Mouse (Mus musculus): Measurements from ENCODE around the gene Spatc1l.
A peak's percentile ranks its signal among the peaks of the same experiment; 100 is the strongest.

Gene Spatc1l

GRCm38 (mm10) chr10:76561972-76562371, at the start of gene Spatc1l:
TSS of gene Spatc1l (plus strand) at chr10:76562272.
- DNase-seq (ENCODE audit: extremely low spot score, low read depth, low spot score) = no peak

DNA sequence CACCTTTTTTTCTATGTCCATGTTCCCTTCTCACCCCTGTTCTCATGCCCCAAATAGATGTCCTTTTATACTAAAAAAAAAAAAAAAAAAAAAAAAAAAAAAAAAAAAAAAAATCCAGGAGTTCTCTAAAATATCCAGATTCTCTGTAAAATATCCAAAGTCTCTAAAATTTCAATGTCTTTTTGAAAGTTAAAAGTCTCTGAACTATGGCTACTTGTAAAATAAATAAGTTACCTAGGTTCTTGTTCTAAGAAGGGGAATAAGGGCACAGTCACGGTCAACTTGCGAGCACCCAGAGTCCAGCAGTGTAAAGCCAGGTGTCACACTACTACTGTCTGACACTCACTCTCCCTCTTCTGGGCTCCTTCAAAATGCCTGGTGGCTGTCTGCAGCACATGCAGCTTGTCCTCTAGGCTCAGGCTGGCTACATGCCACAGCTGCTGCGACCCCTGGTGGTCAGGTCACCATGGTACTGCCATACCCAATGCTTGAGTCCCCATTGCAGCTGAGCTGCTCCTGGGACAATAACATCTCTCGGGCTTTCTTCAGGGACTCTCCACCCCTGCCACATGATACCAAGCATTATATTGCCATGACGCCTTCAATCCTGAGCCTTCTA, 49.0 kb upstream of the Spatc1l start:
- DNase-seq (ENCODE audit: extremely low spot score, low read depth, low spot score) = peak; percentile 41

GRCm38 (mm10) chr10:76530922-76531321, 31.1 kb upstream of the Spatc1l start:
- DNase-seq (ENCODE audit: extremely low spot score, low read depth, low spot score) = peak; percentile 12

- peak; percentile 76 for DNase-seq (ENCODE audit: extremely low spot score, low read depth, low spot score)
Observed at GRCm38 (mm10) chr10:76531375-76531774, 30.7 kb upstream of the Spatc1l start, which contains the start of gene Lss. TSS of gene Lss (plus strand) at chr10:76531588.

DNA sequence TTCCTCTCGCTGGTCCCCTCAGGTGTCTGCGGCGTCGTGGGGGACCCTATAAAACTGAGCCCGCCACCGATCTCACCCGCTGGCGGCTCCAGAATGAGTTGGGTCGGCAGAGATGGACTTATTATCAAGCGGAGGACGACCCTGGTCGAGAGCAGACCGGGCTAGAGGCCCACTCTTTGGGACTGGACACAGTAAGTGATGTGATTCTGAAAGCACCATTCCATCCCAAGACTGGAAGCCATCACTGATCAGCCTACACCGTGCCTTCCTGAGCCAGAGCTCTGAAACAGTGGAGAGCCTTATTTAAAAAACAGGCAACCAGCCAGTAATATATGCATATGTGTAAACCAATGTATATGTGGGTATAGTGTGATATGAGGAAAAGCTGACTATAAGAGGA, 30.2 kb upstream of the Spatc1l start:
- DNase-seq (ENCODE audit: extremely low spot score, low read depth, low spot score) = no peak

GRCm38 (mm10) chr10:76535526-76535925, 26.5 kb upstream of the Spatc1l start:
- DNase-seq (ENCODE audit: extremely low spot score, low read depth, low spot score) = no peak

DNA sequence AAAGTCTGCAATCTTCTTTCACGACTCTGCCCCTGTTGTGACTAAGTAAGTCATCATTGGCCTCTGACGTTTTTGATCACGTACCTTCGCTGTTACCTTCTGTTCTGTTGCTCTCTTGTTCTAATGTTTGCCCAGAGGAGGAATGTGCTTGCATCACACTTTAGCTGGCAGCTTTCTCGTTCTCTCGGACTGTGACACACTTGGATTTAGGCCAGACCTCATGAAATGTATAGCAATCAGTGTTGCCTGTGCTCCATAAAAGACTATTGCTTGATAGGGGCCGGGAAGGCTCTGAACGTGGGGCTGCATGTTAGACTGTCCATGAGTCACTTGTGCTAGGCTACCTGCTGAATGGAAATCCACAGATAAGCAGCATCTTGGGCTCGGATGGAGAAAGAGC, 24.5 kb upstream of the Spatc1l start:
- DNase-seq (ENCODE audit: extremely low spot score, low read depth, low spot score) = no peak

- no peak for DNase-seq (ENCODE audit: extremely low spot score, low read depth, low spot score)
Observed at GRCm38 (mm10) chr10:76541336-76542085, 20.6 kb upstream of the Spatc1l start.

DNA sequence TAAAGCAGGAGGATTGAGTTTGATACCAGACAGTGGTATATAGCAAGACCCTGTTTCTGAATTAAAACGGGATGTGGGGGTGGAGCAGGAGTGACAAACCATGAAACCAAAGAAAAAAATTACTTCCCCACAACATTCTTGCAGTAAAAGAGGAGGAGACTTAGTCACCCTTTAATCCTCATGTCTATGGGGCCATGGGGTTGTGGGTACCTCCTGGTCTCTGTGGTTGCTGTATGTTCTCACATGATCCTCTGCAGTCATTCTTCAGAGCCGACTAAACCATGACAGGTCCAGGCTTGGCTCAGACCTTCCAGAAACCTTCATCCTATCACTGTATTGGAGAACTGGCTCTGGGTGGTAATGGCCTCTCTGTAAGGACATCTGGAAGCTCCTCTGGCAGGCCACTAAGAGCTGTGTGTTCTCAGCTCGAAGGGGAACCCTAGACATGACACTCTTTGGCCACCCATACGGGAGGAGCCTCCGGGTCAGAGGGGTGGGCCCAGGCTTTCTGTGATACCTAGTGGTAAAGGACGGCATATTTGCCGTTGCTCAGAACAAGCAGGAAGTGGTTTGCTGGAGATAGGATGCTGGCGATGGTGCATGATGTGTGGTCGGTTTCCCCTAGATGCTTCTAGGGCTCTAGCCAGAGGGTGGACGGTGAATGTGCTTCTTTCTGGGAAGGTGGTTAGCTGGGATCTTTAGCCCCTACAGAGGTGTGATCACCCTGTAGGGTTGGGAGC, 19.3 kb upstream of the Spatc1l start:
- no peak for DNase-seq (ENCODE audit: extremely low spot score, low read depth, low spot score)

- no peak for DNase-seq (ENCODE audit: extremely low spot score, low read depth, low spot score)
Observed at GRCm38 (mm10) chr10:76546566-76546965, 15.5 kb upstream of the Spatc1l start.

DNA sequence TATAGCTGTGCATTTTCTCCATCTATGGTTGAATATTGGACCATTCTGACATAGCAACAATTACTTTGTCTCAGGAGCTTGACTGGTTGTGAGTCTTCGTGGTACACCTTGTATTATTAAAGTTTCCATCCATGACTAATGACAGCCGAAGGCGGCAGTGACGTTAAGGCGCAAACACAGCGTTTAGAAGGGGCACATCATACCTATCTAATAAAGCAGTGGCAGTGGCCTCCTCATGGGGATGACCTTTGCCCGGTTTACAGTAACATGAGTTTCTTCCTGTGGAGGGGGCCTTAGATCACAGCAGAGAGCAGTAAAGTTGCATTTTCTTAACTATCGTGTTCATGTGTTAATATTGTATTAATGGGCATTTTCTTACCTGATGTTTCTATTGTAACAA, 13.9 kb upstream of the Spatc1l start:
- no peak for DNase-seq (ENCODE audit: extremely low spot score, low read depth, low spot score)

DNA sequence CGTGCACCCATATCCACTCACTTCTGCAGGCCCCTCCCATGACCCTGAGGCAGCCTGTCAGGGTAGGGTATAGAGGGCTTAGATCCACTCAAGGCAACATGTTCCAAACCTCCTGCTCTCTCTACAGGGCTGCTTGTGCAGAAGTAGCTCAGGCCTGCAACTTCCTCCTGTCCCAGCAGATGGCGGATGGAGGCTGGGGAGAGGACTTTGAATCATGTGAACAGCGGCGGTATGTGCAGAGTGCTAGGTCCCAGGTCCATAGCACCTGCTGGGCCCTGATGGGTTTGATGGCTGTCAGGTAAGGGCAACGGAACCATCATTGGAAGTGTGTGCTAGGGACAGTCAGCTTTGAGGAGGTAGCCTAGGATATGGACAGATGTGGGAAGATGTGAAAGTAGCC, 11.6 kb upstream of the Spatc1l start:
- no peak for DNase-seq (ENCODE audit: extremely low spot score, low read depth, low spot score)

GRCm38 (mm10) chr10:76551556-76551955, 10.5 kb upstream of the Spatc1l start:
- no peak for DNase-seq (ENCODE audit: extremely low spot score, low read depth, low spot score)

DNA sequence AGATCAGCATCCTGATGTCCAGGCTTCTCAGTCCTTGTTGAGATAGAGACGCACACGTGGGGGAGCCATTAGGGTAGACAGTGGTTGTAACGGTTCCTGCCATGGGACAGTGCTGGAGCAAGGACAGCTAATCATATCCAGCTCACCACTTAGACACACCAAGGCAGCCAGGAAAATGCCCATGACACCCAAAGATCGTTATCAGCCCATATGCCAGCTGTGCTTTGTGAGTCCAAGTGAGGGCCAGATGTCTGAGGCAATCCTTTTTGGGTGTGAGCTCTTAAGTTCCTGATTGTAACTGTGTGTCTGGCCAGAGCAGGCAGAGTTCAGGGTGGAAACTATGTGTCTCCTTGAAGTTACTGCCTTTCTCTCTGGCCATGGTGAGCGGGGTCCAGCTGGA, 8.0 kb upstream of the Spatc1l start:
- DNase-seq (ENCODE audit: extremely low spot score, low read depth, low spot score) = no peak

DNA sequence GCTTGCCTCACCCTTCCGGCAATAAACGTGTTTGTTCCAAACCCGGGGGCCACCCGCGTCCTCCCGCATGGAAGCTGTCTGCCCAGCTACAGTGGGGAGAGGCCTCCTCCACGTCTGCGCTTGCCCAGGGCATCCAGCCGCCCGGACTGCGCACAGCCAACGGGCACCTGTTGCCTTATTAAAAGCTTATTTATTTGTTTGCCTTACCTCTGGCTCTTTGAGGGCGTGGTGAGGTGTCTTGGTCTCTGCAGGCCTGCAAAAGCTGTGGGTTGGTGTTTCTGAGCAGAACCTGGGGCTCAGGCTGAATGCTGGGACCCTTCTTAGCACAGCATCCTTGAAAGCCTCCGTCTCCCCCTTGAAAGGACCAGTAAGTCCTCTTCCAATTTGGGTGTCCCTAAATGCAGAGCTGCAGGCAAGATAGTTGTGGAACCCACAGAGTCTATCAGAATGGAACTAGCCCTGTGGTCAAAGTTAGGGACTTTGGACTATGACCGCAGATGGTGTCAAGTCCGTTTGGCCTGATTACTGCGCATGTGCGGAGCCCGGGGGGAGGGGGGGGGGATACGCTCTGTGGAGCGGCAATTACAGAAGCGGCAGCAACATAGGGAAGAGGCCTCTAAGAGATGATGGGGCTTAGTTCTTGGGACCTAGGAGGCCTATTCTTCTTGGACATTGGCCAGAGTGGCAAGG, 8.1 kb downstream of the Spatc1l start:
- DNase-seq (ENCODE audit: extremely low spot score, low read depth, low spot score) = no peak

- no peak for DNase-seq (ENCODE audit: extremely low spot score, low read depth, low spot score)
Observed at GRCm38 (mm10) chr10:76571070-76571469, 9.0 kb downstream of the Spatc1l start.

DNA sequence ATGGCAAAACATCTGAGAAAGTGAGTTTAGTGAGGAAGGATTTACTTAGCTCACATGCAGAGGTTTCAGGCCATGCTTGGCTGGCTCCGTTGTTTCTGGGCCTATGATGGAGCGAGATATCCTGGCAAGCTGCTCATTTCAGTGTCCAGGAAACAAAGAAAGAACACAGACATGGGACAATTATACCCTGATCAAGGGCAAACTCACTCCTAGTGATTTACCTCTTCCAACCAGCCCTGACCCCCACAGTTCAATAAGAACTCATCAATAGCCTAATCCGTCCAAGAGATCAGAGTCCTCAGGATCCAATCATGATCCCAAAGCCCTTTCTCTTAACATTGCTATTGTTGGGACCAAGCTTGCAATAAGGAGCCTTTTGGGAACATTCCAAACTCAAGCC, 10.1 kb downstream of the Spatc1l start:
- DNase-seq (ENCODE audit: extremely low spot score, low read depth, low spot score) = no peak

GRCm38 (mm10) chr10:76575374-76575773, 13.3 kb downstream of the Spatc1l start, which contains the start of gene Ftcd:
TSS of gene Ftcd (plus strand) at chr10:76575648.
- DNase-seq (ENCODE audit: extremely low spot score, low read depth, low spot score) = no peak

DNA sequence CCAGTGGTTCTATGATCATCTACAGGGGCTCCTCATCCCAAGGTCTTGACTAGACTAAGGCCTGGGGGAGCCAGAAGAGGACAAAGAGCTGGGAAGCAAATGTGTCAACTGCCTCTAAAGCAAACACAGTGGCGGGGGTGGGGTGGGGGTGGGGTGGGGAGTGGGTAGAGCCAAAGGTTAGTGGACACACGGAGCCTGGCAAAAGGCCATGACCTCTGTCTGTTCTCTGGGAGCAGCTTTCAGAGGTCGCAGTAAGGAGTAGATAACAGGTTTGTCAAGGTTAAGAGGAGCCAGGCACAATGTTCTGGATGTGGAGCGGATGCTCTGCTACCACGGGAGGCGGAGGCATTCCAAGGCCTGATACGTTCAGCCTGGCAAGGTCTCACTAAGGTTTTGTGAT, 14.8 kb downstream of the Spatc1l start:
- no peak for DNase-seq (ENCODE audit: extremely low spot score, low read depth, low spot score)

- DNase-seq (ENCODE audit: extremely low spot score, low read depth, low spot score) = no peak
Observed at GRCm38 (mm10) chr10:76584138-76584537, 22.1 kb downstream of the Spatc1l start.

DNA sequence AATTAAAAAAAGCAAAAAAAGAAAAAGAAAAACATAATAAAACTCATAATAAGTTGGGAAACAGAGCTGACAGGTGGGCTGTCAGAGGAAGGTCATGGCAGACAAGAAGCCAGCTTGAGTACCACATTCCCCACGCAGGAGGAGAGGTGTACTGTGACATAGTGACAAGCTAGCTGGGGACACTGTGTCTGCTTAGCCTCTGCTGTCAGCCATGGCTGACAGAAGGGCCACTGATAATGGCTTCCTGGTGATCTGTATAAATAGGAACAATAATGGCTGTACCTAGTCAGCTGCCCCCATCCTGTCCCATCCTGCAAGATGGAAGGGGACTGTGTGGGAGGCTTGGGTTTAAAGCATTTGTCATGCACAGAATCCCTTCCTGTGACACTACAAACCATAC, 24.1 kb downstream of the Spatc1l start:
- DNase-seq (ENCODE audit: extremely low spot score, low read depth, low spot score) = no peak
